Mouse (Mus musculus): ENCODE data around the gene Ebf1.
A peak's percentile ranks its signal among the peaks of the same experiment; 100 is the strongest.

Ebf1 gene

GRCm38 (mm10) chr11:44619887-44620693 lies 3.0 kb downstream of the Ebf1 start:
- peak; percentile 26 for DNase-seq

GRCm38 (mm10) chr11:44620694-44621446 lies 3.8 kb downstream of the Ebf1 start:
- DNase-seq = no peak

- DNase-seq = no peak
Observed at GRCm38 (mm10) chr11:44621615-44622014, 4.5 kb downstream of the Ebf1 start.

- DNase-seq = peak; percentile 46
Observed at GRCm38 (mm10) chr11:44622023-44622731, 5.1 kb downstream of the Ebf1 start.

- DNase-seq = no peak
Observed at GRCm38 (mm10) chr11:44624564-44624963, 7.4 kb downstream of the Ebf1 start.

- no peak for DNase-seq
Observed at GRCm38 (mm10) chr11:44626065-44626464, 8.9 kb downstream of the Ebf1 start.

GRCm38 (mm10) chr11:44628412-44628811 lies 11.3 kb downstream of the Ebf1 start:
- DNase-seq = no peak

GRCm38 (mm10) chr11:44632064-44632968 lies 15.2 kb downstream of the Ebf1 start:
- no peak for DNase-seq

GRCm38 (mm10) chr11:44633001-44633693 lies 16.0 kb downstream of the Ebf1 start:
- no peak for DNase-seq

GRCm38 (mm10) chr11:44634552-44635193 lies 17.6 kb downstream of the Ebf1 start:
- DNase-seq = no peak

- DNase-seq = no peak
Observed at GRCm38 (mm10) chr11:44636241-44636640, 19.1 kb downstream of the Ebf1 start.

GRCm38 (mm10) chr11:44638193-44638754 lies 21.2 kb downstream of the Ebf1 start:
- no peak for DNase-seq

GRCm38 (mm10) chr11:44641496-44641895 lies 24.4 kb downstream of the Ebf1 start:
- peak; percentile 56 for DNase-seq

GRCm38 (mm10) chr11:44654340-44655019 lies 37.4 kb downstream of the Ebf1 start:
- no peak for DNase-seq

- no peak for DNase-seq
Observed at GRCm38 (mm10) chr11:44655468-44655867, 38.4 kb downstream of the Ebf1 start.

- DNase-seq = no peak
Observed at GRCm38 (mm10) chr11:44656916-44657315, 39.8 kb downstream of the Ebf1 start.

- DNase-seq = no peak
Observed at GRCm38 (mm10) chr11:44657833-44658395, 40.8 kb downstream of the Ebf1 start.

- no peak for DNase-seq
Observed at GRCm38 (mm10) chr11:44661875-44662274, 44.8 kb downstream of the Ebf1 start.

- DNase-seq = no peak
Observed at GRCm38 (mm10) chr11:44663609-44664141, 46.6 kb downstream of the Ebf1 start.

All from kidney, postnatal 14 days (tissue).